Mouse (Mus musculus): ENCODE measurements at regions not wholly inside any gene's neighbourhood (a gene's known extent, or its start where the extent isn't known, plus 50 kb on each side); places are given as distances from the start of the nearest gene placed in this dataset.

DNA sequence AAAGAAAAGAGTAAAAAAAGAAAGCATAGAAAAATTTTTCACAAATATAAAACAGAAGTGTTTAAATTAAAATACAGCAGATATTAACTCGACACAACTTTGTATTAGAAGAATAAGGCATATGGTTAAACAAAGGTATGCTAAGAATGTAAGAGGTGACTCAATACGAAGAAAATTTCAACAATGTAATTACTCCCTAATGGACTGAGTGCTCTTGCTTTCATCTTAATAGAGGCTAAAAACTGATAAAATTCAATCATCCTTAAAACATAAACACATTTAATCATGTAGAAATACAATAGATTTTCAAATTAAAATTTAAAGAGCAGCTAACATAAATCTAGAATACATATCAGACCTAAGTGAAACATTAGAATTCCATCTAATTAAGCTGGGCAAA, 756.3 kb upstream of the 2610301B20Rik start:
- Histone ChIP-seq H3K27ac (ENCODE audit: low read length) (no peak overlapping the region), H3K4me1 (replicated peaks; ENCODE audit: control insufficient read depth, insufficient read depth, low read length) (no peaks in the 10 kb centered on the region), H3K27me3 (ENCODE audit: control insufficient read depth, insufficient read depth, low read depth, low read length) (no peaks in the 10 kb centered on the region), H3K36me3 (ENCODE audit: control insufficient read depth, insufficient read depth, low read length) (no peaks in the 10 kb centered on the region), H3K4me3 (ENCODE audit: low read length) (no peak overlapping the region), H3K9ac (ENCODE audit: low read length) (no peak overlapping the region), H3K4me2 (ENCODE audit: low read depth, low read length) (no peak overlapping the region), H3K9me3 (ENCODE audit: control insufficient read depth, low read length) (peaks cover 2% of the 10 kb centered on the region; the same call in 1 of the 2 replicates)
- ATAC-seq (ENCODE audit: low read depth) = no peak
- 27% methylated on average over 2 of the region's 2 CpGs for WGBS

DNA sequence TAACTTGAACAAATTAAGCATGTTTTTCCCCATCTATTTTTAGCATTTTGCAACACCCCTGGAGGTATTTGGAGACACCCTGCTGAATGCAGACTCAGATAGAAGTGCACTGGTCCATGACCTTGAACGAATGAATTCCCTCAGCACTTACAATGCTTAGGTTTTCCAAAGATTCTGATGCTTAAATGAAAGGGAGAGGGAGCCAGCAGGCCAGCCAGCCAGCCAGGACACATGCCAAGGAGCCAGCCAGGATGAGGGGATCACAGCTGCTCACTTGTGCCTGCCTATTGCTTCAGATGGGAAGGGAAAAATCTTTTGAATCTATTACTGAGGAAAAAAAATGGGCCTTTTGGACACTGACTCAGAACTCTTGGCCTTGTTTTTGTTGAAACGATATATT, 750.0 kb upstream of the 2610301B20Rik start:
- Histone ChIP-seq H3K4me1 (replicated peaks; ENCODE audit: control insufficient read depth, insufficient read depth, low read length) (no peaks in the 10 kb centered on the region), H3K4me2 (ENCODE audit: low read depth, low read length) (no peak overlapping the region), H3K27me3 (ENCODE audit: control insufficient read depth, insufficient read depth, low read depth, low read length) (no peaks in the 10 kb centered on the region), H3K4me3 (ENCODE audit: low read length) (no peak overlapping the region), H3K9ac (ENCODE audit: low read length) (no peak overlapping the region), H3K36me3 (ENCODE audit: control insufficient read depth, insufficient read depth, low read length) (no peaks in the 10 kb centered on the region), H3K9me3 (ENCODE audit: control insufficient read depth, low read length) (peaks cover 2% of the 10 kb centered on the region; the same call in 1 of the 2 replicates), H3K27ac (ENCODE audit: low read length) (no peak overlapping the region)
- no peak for ATAC-seq (ENCODE audit: low read depth)
- 53% methylated on average over 2 of the region's 2 CpGs for WGBS

DNA sequence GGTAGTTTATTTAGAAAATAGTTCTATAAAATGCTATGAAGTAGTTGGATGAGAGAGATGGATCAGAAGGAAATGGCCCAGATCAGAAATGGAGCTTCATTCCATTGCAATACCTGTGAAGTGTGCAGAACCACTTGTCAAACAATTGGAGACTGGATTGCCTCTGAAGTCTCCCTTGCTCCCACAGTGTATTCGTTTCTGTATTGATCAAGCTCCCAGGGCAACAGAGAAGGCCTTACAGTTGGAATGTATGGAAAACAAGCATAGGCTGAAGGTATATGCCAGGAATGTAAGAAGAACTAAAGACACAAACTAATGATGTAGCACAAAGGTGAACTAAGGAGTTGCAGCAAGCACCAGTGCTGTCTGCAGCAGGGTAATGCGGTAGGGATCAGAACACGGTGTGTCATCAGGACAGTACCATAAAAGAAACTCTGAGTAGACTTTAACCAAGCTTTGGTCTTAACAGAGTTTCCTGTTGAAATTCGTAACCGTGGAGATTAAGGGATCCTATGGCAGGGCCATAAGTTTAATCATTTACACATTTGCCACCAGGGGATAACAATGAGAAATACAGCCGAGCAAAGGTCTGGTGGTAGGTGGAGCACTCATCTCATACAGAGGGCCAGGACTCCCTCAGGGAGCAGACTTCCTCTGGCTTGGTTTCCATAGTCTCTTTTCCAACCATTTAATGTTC, 732.9 kb upstream of the 2610301B20Rik start:
- no peak overlapping the region for H3K4me2 ChIP-seq (ENCODE audit: low read depth, low read length)
- H3K36me3 ChIP-seq (ENCODE audit: control insufficient read depth, insufficient read depth, low read length) = no peaks in the 10 kb centered on the region
- no peaks in the 10 kb centered on the region for H3K4me1 ChIP-seq (replicated peaks; ENCODE audit: control insufficient read depth, insufficient read depth, low read length)
- no peak overlapping the region for H3K9ac ChIP-seq (ENCODE audit: low read length)
- ATAC-seq (ENCODE audit: low read depth) = no peak
- no peak overlapping the region for H3K4me3 ChIP-seq (ENCODE audit: low read length)
- H3K27ac ChIP-seq (ENCODE audit: low read length) = no peak overlapping the region
- no peaks in the 10 kb centered on the region for H3K9me3 ChIP-seq (ENCODE audit: control insufficient read depth, low read length)
- H3K27me3 ChIP-seq (ENCODE audit: control insufficient read depth, insufficient read depth, low read depth, low read length) = no peaks in the 10 kb centered on the region
- WGBS = 66% methylated on average over 6 of the region's 6 CpGs

DNA sequence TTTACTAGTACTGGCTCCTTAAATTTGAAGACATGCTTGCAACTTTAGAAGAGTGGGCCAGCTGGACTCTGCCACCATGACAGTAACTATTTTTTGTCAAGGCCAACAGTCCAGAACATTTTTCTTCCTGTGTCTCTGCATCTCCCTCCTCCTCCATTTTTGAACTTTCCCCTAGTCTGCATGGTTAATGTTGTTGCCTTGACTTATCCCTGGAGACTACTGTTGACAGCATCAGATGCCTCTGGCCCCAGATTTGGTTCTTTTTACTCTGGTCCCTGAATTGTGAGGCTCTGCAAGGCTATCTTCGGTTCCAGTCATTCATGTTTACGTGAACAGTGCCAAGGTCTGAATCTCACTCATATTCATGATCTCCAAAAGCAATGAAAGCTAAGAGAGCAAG, 724.4 kb upstream of the 2610301B20Rik start:
- no peak for ATAC-seq (ENCODE audit: low read depth)
- H3K4me2 ChIP-seq (ENCODE audit: low read depth, low read length) = no peak overlapping the region
- H3K27me3 ChIP-seq (ENCODE audit: control insufficient read depth, insufficient read depth, low read depth, low read length) = no peaks in the 10 kb centered on the region
- no peak overlapping the region for H3K4me3 ChIP-seq (ENCODE audit: low read length)
- no peaks in the 10 kb centered on the region for H3K36me3 ChIP-seq (ENCODE audit: control insufficient read depth, insufficient read depth, low read length)
- 43% methylated on average over 2 of the region's 2 CpGs for WGBS
- no peaks in the 10 kb centered on the region for H3K9me3 ChIP-seq (ENCODE audit: control insufficient read depth, low read length)
- H3K4me1 ChIP-seq (replicated peaks; ENCODE audit: control insufficient read depth, insufficient read depth, low read length) = no peaks in the 10 kb centered on the region
- H3K27ac ChIP-seq (ENCODE audit: low read length) = no peak overlapping the region
- H3K9ac ChIP-seq (ENCODE audit: low read length) = no peak overlapping the region

DNA sequence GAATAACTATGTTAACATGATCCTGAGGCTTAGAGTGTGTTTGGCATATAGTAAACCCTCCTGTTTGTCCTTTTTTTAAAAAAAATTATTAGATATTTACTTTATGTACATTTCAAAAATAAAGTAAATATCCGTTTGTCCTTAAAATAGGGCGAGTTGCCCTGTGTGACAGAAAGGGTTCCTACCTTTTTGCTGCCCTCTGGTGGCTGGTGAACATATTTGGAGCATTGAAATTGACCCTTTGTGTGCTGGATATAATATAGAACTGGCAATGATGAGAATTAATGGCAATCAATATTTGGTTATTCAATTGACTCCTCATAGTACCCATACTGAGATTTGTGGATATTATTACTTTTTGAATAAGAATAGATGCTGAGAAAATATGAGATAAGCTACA, 723.8 kb upstream of the 2610301B20Rik start:
- no peaks in the 10 kb centered on the region for H3K4me1 ChIP-seq (replicated peaks; ENCODE audit: control insufficient read depth, insufficient read depth, low read length)
- no peaks in the 10 kb centered on the region for H3K27me3 ChIP-seq (ENCODE audit: control insufficient read depth, insufficient read depth, low read depth, low read length)
- no peak for ATAC-seq (ENCODE audit: low read depth)
- no peak overlapping the region for H3K4me2 ChIP-seq (ENCODE audit: low read depth, low read length)
- H3K27ac ChIP-seq (ENCODE audit: low read length) = no peak overlapping the region
- no peak overlapping the region for H3K4me3 ChIP-seq (ENCODE audit: low read length)
- H3K9ac ChIP-seq (ENCODE audit: low read length) = no peak overlapping the region
- no peaks in the 10 kb centered on the region for H3K36me3 ChIP-seq (ENCODE audit: control insufficient read depth, insufficient read depth, low read length)
- H3K9me3 ChIP-seq (ENCODE audit: control insufficient read depth, low read length) = no peaks in the 10 kb centered on the region
- WGBS = 6% methylated on average over 2 of the region's 2 CpGs

DNA sequence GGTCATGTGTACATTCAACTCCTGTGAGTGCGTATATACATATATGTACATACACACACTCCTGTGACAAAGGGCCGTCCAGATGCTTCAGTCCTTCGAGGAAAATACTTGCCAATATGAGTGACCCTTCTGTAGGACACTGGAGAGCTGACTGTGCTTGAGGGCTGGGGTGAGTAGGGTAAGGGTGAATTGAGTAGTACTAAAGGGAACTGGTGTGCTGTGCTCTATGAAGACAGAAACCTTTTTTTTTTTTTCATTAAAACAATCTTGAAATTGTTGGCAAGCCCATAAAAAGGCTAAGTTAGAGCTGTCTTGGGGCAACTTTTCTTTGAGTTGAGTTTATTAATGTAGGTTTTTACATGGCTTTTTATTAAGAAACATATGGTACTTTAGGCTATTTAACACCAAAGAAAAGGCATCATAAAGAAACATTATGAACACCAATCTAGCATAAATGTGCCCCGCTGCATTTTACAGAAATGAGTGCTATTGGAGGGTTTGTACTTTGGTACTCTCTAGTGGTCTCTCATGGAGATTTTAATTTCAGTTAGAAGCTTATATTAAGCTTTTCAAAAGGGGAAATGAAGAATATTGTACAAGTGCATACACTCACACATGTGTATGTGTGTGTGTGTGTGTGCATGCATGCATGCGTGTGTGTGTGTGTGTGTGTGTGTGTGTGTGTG, 718.5 kb upstream of the 2610301B20Rik start:
- no peaks in the 10 kb centered on the region for H3K27me3 ChIP-seq (ENCODE audit: control insufficient read depth, insufficient read depth, low read depth, low read length)
- H3K4me3 ChIP-seq (ENCODE audit: low read length) = no peak overlapping the region
- ATAC-seq (ENCODE audit: low read depth) = no peak
- H3K4me1 ChIP-seq (replicated peaks; ENCODE audit: control insufficient read depth, insufficient read depth, low read length) = no peaks in the 10 kb centered on the region
- no peak overlapping the region for H3K9ac ChIP-seq (ENCODE audit: low read length)
- no peak overlapping the region for H3K4me2 ChIP-seq (ENCODE audit: low read depth, low read length)
- no peaks in the 10 kb centered on the region for H3K9me3 ChIP-seq (ENCODE audit: control insufficient read depth, low read length)
- 78% methylated on average over 5 of the region's 5 CpGs for WGBS
- no peaks in the 10 kb centered on the region for H3K36me3 ChIP-seq (ENCODE audit: control insufficient read depth, insufficient read depth, low read length)
- H3K27ac ChIP-seq (ENCODE audit: low read length) = no peak overlapping the region

DNA sequence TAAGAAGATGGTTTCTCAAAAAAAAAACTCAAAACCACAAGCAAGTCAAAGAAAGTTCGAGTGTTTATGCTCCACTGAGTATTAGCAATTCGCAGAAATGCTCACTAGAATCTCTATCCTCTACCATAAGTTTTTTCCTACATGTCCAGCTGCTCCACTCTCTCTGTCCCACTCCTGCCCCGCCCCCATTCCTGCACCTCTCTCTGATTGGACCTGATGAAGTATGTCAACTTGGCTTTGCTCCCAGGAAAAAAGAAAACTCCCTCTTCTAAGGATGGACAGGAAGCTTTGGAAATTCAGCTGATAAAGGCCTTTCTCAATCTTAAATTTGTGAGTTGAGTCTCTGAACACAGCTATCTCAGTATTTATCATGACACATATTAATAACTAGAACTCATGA, 684.4 kb upstream of the 2610301B20Rik start:
- no peaks in the 10 kb centered on the region for H3K27me3 ChIP-seq (ENCODE audit: control insufficient read depth, insufficient read depth, low read depth, low read length)
- no peak overlapping the region for H3K4me3 ChIP-seq (ENCODE audit: low read length)
- ATAC-seq (ENCODE audit: low read depth) = peak; percentile 82
- no peaks in the 10 kb centered on the region for H3K9me3 ChIP-seq (ENCODE audit: control insufficient read depth, low read length)
- no peaks in the 10 kb centered on the region for H3K36me3 ChIP-seq (ENCODE audit: control insufficient read depth, insufficient read depth, low read length)
- no peaks in the 10 kb centered on the region for H3K4me1 ChIP-seq (replicated peaks; ENCODE audit: control insufficient read depth, insufficient read depth, low read length)
- no peak overlapping the region for H3K27ac ChIP-seq (ENCODE audit: low read length)
- H3K9ac ChIP-seq (ENCODE audit: low read length) = no peak overlapping the region
- WGBS = 52% methylated on average over 3 of the region's 3 CpGs
- H3K4me2 ChIP-seq (ENCODE audit: low read depth, low read length) = no peak overlapping the region

DNA sequence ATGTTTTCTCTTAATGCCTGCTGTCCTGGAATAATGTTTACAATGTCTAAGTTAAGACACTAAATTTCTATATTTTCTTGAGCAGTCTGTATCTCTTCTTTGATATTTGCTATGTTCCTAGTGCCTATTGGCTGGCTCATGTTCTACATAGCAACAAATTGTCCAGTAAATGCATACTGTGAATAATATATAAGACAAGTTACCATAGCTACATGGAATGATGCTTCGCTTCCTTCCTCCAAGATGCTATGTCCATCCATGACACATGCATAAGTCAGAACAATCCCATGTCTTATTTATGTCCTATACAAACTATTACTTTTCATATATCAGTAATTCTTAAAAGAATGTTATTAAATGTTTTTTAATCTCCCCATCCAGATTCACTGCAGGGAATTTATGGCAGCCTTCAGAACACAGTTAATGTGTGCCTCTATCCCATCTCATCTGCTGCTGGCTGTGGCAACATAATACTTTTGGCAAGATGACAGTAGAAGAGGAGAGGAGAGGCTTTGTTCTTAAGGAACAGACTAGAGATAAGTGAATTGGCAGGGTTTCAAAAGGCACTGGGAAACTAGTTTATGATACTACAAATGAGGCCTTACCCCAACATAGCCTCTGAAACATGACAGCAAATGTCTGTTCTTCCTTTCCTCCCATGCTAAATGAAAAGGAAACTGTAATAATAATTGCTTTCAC, 676.9 kb upstream of the 2610301B20Rik start:
- H3K9ac ChIP-seq (ENCODE audit: low read length) = no peak overlapping the region
- H3K4me2 ChIP-seq (ENCODE audit: low read depth, low read length) = no peak overlapping the region
- H3K36me3 ChIP-seq (ENCODE audit: control insufficient read depth, insufficient read depth, low read length) = no peaks in the 10 kb centered on the region
- no peak overlapping the region for H3K4me3 ChIP-seq (ENCODE audit: low read length)
- no peaks in the 10 kb centered on the region for H3K27me3 ChIP-seq (ENCODE audit: control insufficient read depth, insufficient read depth, low read depth, low read length)
- 59% methylated on average over 1 of the region's 1 CpGs for WGBS
- peak; percentile 88 for ATAC-seq (ENCODE audit: low read depth)
- no peaks in the 10 kb centered on the region; the same call in 1 of the 2 replicates for H3K4me1 ChIP-seq (replicated peaks; ENCODE audit: control insufficient read depth, insufficient read depth, low read length)
- no peaks in the 10 kb centered on the region for H3K9me3 ChIP-seq (ENCODE audit: control insufficient read depth, low read length)
- peak overlapping the region; percentile 20; the same call in 1 of the 2 replicates for H3K27ac ChIP-seq (ENCODE audit: low read length)

DNA sequence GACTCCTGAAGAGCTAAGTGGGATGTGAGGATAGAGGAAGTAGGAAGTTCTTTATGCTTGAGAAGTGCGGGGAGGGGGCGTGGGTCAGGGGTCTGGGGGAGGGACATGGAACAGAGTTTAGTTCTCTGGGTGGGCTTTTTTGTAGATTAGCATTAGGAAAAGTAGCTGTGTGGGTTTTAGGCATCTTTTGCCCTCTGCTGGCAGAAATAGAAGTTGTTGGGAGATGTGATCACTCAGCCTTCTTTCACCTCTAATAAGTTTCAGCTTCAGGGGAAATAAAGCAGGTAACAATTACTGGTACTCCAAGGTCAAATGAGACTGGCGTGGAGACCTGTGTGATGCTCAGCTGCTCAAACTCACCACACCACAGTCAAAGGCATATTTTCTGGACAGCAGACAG, 672.5 kb upstream of the 2610301B20Rik start:
- no peak for ATAC-seq (ENCODE audit: low read depth)
- no peak overlapping the region for H3K9ac ChIP-seq (ENCODE audit: low read length)
- no peak overlapping the region for H3K4me3 ChIP-seq (ENCODE audit: low read length)
- H3K4me1 ChIP-seq (replicated peaks; ENCODE audit: control insufficient read depth, insufficient read depth, low read length) = no peaks in the 10 kb centered on the region; the same call in 1 of the 2 replicates
- H3K9me3 ChIP-seq (ENCODE audit: control insufficient read depth, low read length) = no peaks in the 10 kb centered on the region
- H3K27ac ChIP-seq (ENCODE audit: low read length) = no peak overlapping the region
- no peaks in the 10 kb centered on the region for H3K36me3 ChIP-seq (ENCODE audit: control insufficient read depth, insufficient read depth, low read length)
- H3K4me2 ChIP-seq (ENCODE audit: low read depth, low read length) = no peak overlapping the region
- H3K27me3 ChIP-seq (ENCODE audit: control insufficient read depth, insufficient read depth, low read depth, low read length) = no peaks in the 10 kb centered on the region
- 34% methylated on average over 3 of the region's 3 CpGs for WGBS
